Comparison of ENCODE assay signal across 29 mouse cellular contexts in the genomic region with DNA sequence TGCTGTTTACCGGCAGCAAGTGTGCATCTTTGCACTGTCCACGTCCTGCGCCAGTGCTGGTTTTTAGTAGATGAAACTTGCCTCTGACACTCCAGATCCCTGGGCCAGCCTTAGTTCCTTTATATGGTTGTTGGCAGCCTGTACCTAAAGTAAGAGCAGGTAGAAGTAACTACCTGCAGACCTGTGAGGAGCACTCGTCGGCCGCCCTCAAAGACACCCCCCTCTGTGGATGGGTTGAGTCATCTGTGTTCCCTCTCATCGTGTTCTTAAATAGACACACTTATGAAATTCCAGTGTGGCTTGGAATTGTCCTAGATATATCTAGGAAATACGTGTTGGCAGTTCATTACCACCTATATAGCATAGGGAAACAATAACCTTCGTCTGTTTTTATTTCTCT.
DNase-seq lines count a peak whose midpoint lies in the region; ATAC-seq lines count a peak whose summit lies in the region.
"Had no signal": no experiment of that assay in that cellular context is flagged by ENCODE, and none has a peak within 500 bp of the region (broad histone marks: within the 10 kb centered on the region; RNA-seq: fewer than 3 reads in every experiment).

No protein-coding gene starts in this region.

- intact Hi-C loops in heart, postnatal 10 days (cut with DNase I), result no loop called here

- H3K27me3 ChIP-seq in heart, embryonic 10.5 days (ENCODE audit: insufficient read depth, poor library complexity, severe bottlenecking), result no peaks in the 10 kb centered on the region
- H3K27me3 ChIP-seq: CH12.LX; embryonic facial prominence, embryonic 13.5 days; embryonic facial prominence, embryonic 15.5 days; forebrain, embryonic 13.5 days; forebrain, embryonic 15.5 days had no signal

- 86% methylated on average over 9 of the region's 9 CpGs for WGBS in heart, embryonic 10.5 days

- no peak for DNase-seq in frontal cortex, postnatal 25 days (ENCODE audit: low spot score in 2 of 2)
- DNase-seq in heart, embryonic 10.5 days (ENCODE audit: low spot score), result peak; percentile 53
- no peak for DNase-seq in heart, postnatal 10 days
- DNase-seq in right cerebral cortex, adult 18-20 months, result peak; percentile 47
- no peak for DNase-seq in right cerebral cortex, postnatal 4 days
- DNase-seq in brain, adult 2 months (ENCODE audit: low read depth, low spot score), result peak; percentile 75
- no peak for DNase-seq in layer of hippocampus, postnatal 36 days
- DNase-seq: adrenal gland, adult 8-10 months; adrenal gland, postnatal 14 days; adrenal gland, postnatal 36 days; B cell, adult 2 months; cerebellum, adult 11 months; cerebellum, adult 18-20 months; cerebellum, adult 8-10 months; cerebellum, adult 9-11 months; cerebellum, postnatal 14 days; cerebellum, postnatal 36 days; embryo, embryonic 11 days had no signal

- no peak overlapping the region for H3K4me3 ChIP-seq in heart, embryonic 10.5 days
- H3K4me3 ChIP-seq: embryonic facial prominence, embryonic 13.5 days; embryonic facial prominence, embryonic 15.5 days; erythroblast, embryonic 14.5 days; forebrain, embryonic 13.5 days; forebrain, embryonic 15.5 days had no signal

- peak; percentile 93 for ATAC-seq in frontal cortex, adult (ENCODE audit: low TSS enrichment)
- ATAC-seq: activated CD4-positive, CD25-positive, alpha-beta regulatory T cell, adult 4 months; CD4-positive, CD25-positive, alpha-beta regulatory T cell, adult 4 months; forebrain, embryonic 13.5 days; forebrain, embryonic 15.5 days; Patski had no signal

- peaks cover 7% of the 10 kb centered on the region; the same call in 1 of the 2 replicates for H3K36me3 ChIP-seq in heart, embryonic 10.5 days
- H3K36me3 ChIP-seq: embryonic facial prominence, embryonic 13.5 days; embryonic facial prominence, embryonic 15.5 days; forebrain, embryonic 15.5 days; G1E had no signal

- peaks cover 7% of the 10 kb centered on the region; the same call in 1 of the 2 replicates for H3K9me3 ChIP-seq in heart, embryonic 10.5 days
- H3K9me3 ChIP-seq: embryonic facial prominence, embryonic 13.5 days; embryonic facial prominence, embryonic 15.5 days; forebrain, embryonic 13.5 days; forebrain, embryonic 15.5 days had no signal

- H3K27ac ChIP-seq in heart, embryonic 10.5 days, result no peak overlapping the region
- H3K27ac ChIP-seq: embryonic facial prominence, embryonic 13.5 days; embryonic facial prominence, embryonic 15.5 days; forebrain, embryonic 13.5 days; forebrain, embryonic 15.5 days had no signal

- no peaks in the 10 kb centered on the region for H3K4me1 ChIP-seq in heart, embryonic 10.5 days
- H3K4me1 ChIP-seq: embryonic facial prominence, embryonic 13.5 days; embryonic facial prominence, embryonic 15.5 days; forebrain, embryonic 13.5 days; forebrain, embryonic 15.5 days had no signal

Comparison
In these comparisons a context has a peak if more than half of its experiments do, and no peak if none do; other contexts are left out.
1. DNase-seq: peak in heart, embryonic 10.5 days (single experiment), right cerebral cortex, adult 18-20 months (single experiment) and brain, adult 2 months (single experiment); none in frontal cortex, postnatal 25 days (0 of 2), heart, postnatal 10 days (0 of 2), right cerebral cortex, postnatal 4 days (single experiment) and layer of hippocampus, postnatal 36 days (0 of 2).